Mouse (Mus musculus): ENCODE data around the gene Utrn. TPM values are rescaled to one million over a fixed set of nuclear protein-coding genes. Genes with fewer than 3 reads are reported as not detected.

The Utrn gene
- polyA plus RNA-seq, 1 experiment = 29.9 TPM

GRCm38 (mm10) chr10:12805826-12806225 is 63.3 kb downstream of the Utrn start:
- no peak for DNase-seq (ENCODE audit: extremely low spot score in 1 of 2, low spot score in 1 of 2)

DNA sequence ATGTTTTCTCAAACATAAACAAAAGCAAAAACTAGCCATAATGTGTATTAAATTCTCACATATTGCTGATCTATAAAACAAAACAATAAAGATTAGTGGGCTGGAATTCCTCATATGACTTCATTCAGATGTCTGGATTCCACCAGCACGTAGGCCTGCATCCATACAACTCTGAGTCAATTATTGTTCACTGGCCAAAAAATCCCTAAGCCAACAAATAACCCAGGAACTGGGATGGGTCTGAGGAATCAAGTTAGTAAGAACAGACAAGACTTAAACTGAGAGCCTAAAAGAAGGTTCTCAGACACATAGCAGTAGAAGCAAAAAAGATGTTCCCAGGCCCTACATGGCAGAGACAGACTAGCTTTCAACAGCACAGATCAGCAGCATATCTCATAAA is 65.2 kb downstream of the Utrn start:
- DNase-seq (ENCODE audit: extremely low spot score in 1 of 2, low spot score in 1 of 2) = no peak

- no peak for DNase-seq (ENCODE audit: extremely low spot score in 1 of 2, low spot score in 1 of 2)
Observed at GRCm38 (mm10) chr10:12799416-12799815, 69.7 kb downstream of the Utrn start.

- DNase-seq (ENCODE audit: extremely low spot score in 1 of 2, low spot score in 1 of 2) = no peak
Observed at GRCm38 (mm10) chr10:12798248-12798647, 70.9 kb downstream of the Utrn start.

DNA sequence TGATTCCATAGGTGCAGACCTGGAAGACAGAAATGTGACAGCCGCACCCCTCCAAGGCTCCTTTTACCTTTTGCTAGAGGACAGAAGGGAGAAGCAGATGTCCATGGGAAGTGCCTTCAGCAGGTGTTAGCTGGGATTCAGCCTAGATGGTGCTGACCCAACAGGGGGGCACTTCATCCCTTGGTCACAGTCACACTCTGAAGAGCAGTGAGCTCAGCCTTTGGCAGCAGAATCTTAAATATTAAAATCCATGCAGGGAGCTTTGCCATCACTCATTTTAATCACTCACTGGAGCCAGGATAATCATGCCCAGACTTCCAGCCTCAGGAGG is 72.7 kb downstream of the Utrn start:
- no peak for DNase-seq (ENCODE audit: extremely low spot score in 1 of 2, low spot score in 1 of 2)

GRCm38 (mm10) chr10:12795796-12796509 is 73.2 kb downstream of the Utrn start:
- no peak for DNase-seq (ENCODE audit: extremely low spot score in 1 of 2, low spot score in 1 of 2)

GRCm38 (mm10) chr10:12792049-12792448 is 77.1 kb downstream of the Utrn start:
- no peak for DNase-seq (ENCODE audit: extremely low spot score in 1 of 2, low spot score in 1 of 2)

DNA sequence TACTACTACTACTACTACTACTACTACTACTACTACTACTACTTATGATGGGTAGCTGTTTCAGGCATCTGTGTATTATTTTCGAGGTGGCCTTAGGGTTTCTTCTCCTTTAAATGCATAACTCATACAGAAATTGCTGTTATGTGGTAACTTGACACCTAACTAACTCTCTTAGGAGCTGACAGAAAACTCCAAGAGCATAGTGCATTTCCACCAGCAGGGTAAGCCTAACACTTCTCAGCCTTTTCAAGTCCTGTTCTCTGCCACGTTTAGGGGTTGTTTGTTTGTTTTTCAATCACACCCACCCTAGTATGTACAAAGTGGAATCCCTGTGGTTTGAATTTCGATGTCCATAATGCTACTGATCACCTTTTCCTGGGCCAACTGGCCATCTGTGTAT is 78.3 kb downstream of the Utrn start:
- DNase-seq (ENCODE audit: extremely low spot score in 1 of 2, low spot score in 1 of 2) = no peak

GRCm38 (mm10) chr10:12788529-12788928 is 80.6 kb downstream of the Utrn start:
- DNase-seq (ENCODE audit: extremely low spot score in 1 of 2, low spot score in 1 of 2) = no peak

- no peak for DNase-seq (ENCODE audit: extremely low spot score in 1 of 2, low spot score in 1 of 2)
Observed at GRCm38 (mm10) chr10:12787965-12788364, 81.2 kb downstream of the Utrn start.

- DNase-seq (ENCODE audit: extremely low spot score in 1 of 2, low spot score in 1 of 2) = no peak
Observed at GRCm38 (mm10) chr10:12785299-12785698, 83.9 kb downstream of the Utrn start.

DNA sequence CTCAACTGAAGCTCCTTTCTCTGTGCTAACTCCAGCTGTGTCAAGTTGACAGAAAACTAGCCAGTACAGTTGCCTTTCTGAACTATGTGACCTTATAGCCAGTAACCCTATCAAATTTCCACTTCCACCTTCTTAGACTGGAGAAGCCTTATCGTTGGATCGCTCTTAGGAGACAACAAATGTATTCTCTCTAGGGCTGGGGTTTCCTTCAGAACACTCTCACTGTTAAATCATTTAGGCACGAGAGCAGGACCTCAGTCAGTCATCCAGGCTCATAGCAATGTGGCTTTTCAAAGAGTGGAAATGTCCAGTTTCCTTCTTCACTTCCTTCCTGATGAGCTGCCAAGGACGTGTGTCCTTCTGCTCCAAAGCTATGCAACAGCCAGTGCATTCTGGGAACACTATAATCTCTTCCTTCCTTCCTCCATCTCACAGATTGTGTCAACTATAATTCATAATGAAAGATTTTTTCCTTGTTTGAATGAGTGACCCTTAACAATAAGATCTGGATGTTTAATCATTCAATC is 87.7 kb downstream of the Utrn start:
- no peak for DNase-seq (ENCODE audit: extremely low spot score in 1 of 2, low spot score in 1 of 2)

GRCm38 (mm10) chr10:12773178-12773577 is 96.0 kb downstream of the Utrn start:
- DNase-seq (ENCODE audit: extremely low spot score in 1 of 2, low spot score in 1 of 2) = no peak

DNA sequence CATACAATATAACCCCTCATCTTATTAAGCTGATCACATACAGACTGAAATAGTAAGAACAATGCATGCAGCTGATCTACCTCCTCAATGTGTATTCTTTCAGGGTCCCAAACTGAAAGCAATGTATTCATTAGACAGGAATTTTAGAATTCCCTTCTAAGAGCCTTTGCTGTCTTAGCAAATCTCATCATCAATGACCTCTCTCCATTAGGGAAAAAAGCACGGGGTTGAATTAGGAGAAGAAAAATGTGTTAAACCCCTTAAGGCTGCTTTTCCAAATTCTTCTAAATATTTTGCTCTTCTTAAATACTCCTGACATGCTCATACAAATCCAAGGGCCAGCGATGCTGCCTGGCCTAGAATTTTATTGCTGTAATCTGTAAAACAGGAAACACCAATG is 97.7 kb downstream of the Utrn start:
- DNase-seq (ENCODE audit: extremely low spot score in 1 of 2, low spot score in 1 of 2) = no peak

- no peak for DNase-seq (ENCODE audit: extremely low spot score in 1 of 2, low spot score in 1 of 2)
Observed at GRCm38 (mm10) chr10:12762668-12763067, 106.5 kb downstream of the Utrn start.

- no peak for DNase-seq (ENCODE audit: extremely low spot score in 1 of 2, low spot score in 1 of 2)
Observed at GRCm38 (mm10) chr10:12758702-12758988, 110.5 kb downstream of the Utrn start.

DNA sequence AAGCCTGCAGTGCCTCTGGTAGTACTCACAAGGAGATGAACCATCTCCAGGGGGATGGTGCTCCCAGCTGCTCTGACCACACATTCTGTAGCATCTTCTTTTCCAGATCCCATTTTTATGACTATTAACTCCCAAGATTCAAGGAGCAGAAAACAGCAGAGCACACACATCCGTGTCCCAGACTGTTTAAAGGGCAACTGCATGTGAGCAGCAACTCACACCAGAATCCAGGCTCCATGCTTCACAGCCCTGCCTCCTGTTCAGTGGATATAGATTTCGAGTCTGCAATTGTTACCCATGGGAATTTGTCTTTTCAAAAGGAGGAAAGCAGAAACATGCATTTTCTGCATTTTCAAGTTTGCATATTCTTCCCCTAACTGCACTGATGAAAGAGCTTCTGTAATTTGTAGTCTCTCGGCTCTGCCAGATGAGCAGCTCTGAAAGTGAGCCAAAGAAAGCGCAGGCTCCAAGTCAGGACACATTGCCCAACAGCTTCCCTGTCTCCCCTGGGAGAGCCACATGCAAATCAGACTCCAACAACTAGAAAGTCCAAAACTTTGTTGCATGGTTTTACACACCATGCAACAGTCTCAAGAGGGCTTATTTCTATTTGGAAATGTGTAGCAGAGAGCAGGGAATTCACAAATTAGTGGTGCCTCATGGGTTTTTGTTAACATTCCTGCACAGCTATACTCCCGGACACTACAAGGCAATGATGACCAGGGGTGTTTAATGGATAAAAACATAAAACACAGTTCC is 111.0 kb downstream of the Utrn start:
- peak in 1 of 2 experiments; percentile 33 for DNase-seq (ENCODE audit: extremely low spot score in 1 of 2, low spot score in 1 of 2)

GRCm38 (mm10) chr10:12756692-12757091 is 112.5 kb downstream of the Utrn start:
- DNase-seq (ENCODE audit: extremely low spot score in 1 of 2, low spot score in 1 of 2) = no peak

GRCm38 (mm10) chr10:12754911-12755310 is 114.3 kb downstream of the Utrn start:
- no peak for DNase-seq (ENCODE audit: extremely low spot score in 1 of 2, low spot score in 1 of 2)

DNA sequence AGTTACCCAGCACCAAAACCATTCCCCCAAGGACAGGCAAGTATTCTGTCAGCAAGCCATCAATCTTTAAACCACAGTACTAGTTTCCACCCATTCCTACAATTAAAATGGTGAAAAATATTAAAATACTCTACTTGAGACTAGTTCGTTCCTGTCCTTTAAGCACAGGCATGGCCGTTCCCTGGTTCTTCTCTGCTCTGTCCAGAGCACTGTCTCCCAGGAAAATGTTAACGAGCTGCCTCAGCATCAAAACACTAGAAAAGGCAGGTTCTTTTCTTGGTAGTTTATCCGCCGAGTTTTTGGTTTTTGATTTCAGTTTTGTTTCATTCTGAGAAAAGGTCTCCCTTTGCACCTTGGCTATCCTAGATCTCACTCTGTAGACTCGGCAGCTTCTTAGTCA is 115.0 kb downstream of the Utrn start:
- no peak for DNase-seq (ENCODE audit: extremely low spot score in 1 of 2, low spot score in 1 of 2)

GRCm38 (mm10) chr10:12743717-12744116 is 125.4 kb downstream of the Utrn start:
- DNase-seq (ENCODE audit: extremely low spot score in 1 of 2, low spot score in 1 of 2) = no peak

- peak in 1 of 2 experiments; percentile 27 for DNase-seq (ENCODE audit: extremely low spot score in 1 of 2, low spot score in 1 of 2)
Observed at GRCm38 (mm10) chr10:12739302-12739987, 129.7 kb downstream of the Utrn start.

Measured in frontal cortex, adult 2 months (tissue).